Mouse (Mus musculus): ENCODE measurements around the gene Tmem102.

Tmem102 gene

GRCm38 (mm10) chr11:69784793-69785272 is 20.6 kb downstream of the Tmem102 start:
- no peak for DNase-seq

GRCm38 (mm10) chr11:69781828-69782227 is 23.6 kb downstream of the Tmem102 start:
- no peak for DNase-seq

GRCm38 (mm10) chr11:69778985-69779384 is 26.4 kb downstream of the Tmem102 start:
- peak in 1 of 2 experiments; percentile 37 for DNase-seq

- peak; percentile 64 to 74 for DNase-seq
These were observed 27.0 kb downstream of the Tmem102 start for GRCm38 (mm10) chr11:69778258-69778982.

- no peak for DNase-seq
These were observed 27.7 kb downstream of the Tmem102 start for GRCm38 (mm10) chr11:69777504-69778257.

- no peak for DNase-seq
These were observed 28.9 kb downstream of the Tmem102 start for GRCm38 (mm10) chr11:69776488-69776887.

GRCm38 (mm10) chr11:69775716-69776115 is 29.7 kb downstream of the Tmem102 start:
- DNase-seq = peak; percentile 70 to 79

GRCm38 (mm10) chr11:69774961-69775360 is 30.5 kb downstream of the Tmem102 start:
- no peak for DNase-seq

- no peak for DNase-seq
These were observed 37.9 kb downstream of the Tmem102 start for GRCm38 (mm10) chr11:69767625-69767909.

- DNase-seq = no peak
These were observed 38.4 kb downstream of the Tmem102 start for GRCm38 (mm10) chr11:69766872-69767624.

GRCm38 (mm10) chr11:69766126-69766609 is 39.3 kb downstream of the Tmem102 start:
- DNase-seq = peak; percentile 85 to 87

- peak in 1 of 2 experiments; percentile 75 for DNase-seq
These were observed 40.0 kb downstream of the Tmem102 start, which contains the start of gene Zbtb4 for GRCm38 (mm10) chr11:69765221-69766125. Zbtb4 (plus strand) TSS chr11:69765912.

GRCm38 (mm10) chr11:69763551-69763950 is 41.9 kb downstream of the Tmem102 start:
- DNase-seq = no peak

GRCm38 (mm10) chr11:69761868-69762267 is 43.6 kb downstream of the Tmem102 start, which contains the start of gene Slc35g3:
Slc35g3 (minus strand) TSS chr11:69761968.
- DNase-seq = no peak

- DNase-seq = no peak
These were observed 44.6 kb downstream of the Tmem102 start for GRCm38 (mm10) chr11:69760901-69761200.

- peak in 1 of 2 experiments; percentile 36 for DNase-seq
These were observed 45.1 kb downstream of the Tmem102 start for GRCm38 (mm10) chr11:69760160-69760900.

- peak; percentile 97 to 99 for DNase-seq
These were observed 46.3 kb downstream of the Tmem102 start for GRCm38 (mm10) chr11:69758971-69759721.

- peak; percentile 98 to 99 for DNase-seq
These were observed 46.9 kb downstream of the Tmem102 start, which contains the start of gene Polr2a for GRCm38 (mm10) chr11:69758478-69758970. Polr2a (minus strand) TSS chr11:69758637.

GRCm38 (mm10) chr11:69758090-69758456 is 47.4 kb downstream of the Tmem102 start:
- DNase-seq = peak; percentile 97 to 98
